Mouse (Mus musculus) hindbrain, postnatal 0 days (tissue): ENCODE measurements at regions not wholly inside any gene's neighbourhood (a gene's known extent, or its start where the extent isn't known, plus 50 kb on each side); places are given as distances from the start of the nearest gene placed in this dataset.
A peak's percentile ranks its signal among the peaks of the same experiment; 100 is the strongest.

Experiments
- ATAC-seq: fragments of 200-750 bp; cut with Nextera tagmentation; 2 replicates; pipeline ENCODE4 v1.8.0; 2017; ENCODE audit warnings: mild to moderate bottlenecking, moderate TSS enrichment, moderate library complexity
- DNase-seq: peaks from one replicate; pipeline ENCODE4 v3.0.0-alpha.2; 2015; ENCODE audit warnings: low spot score
- H3K27ac ChIP-seq: fragments of 300-500 bp; sonication (generic); 2 replicates; pipeline ENCODE4 v1.5.1; 2014; ENCODE audit warnings: mild to moderate bottlenecking
- H3K27me3 ChIP-seq: fragments of 300-500 bp; sonication (generic); 2 replicates; pipeline ENCODE4 v1.6.1; 2014; ENCODE audit warnings: low read length, mixed read lengths; ENCODE audit not compliant: insufficient read depth
- H3K36me3 ChIP-seq: fragments of 300-500 bp; sonication (generic); 2 replicates; pipeline ENCODE4 v1.6.1; 2014; ENCODE audit warnings: low read length, mixed read lengths; ENCODE audit not compliant: insufficient read depth
- H3K4me1 ChIP-seq: fragments of 300-500 bp; sonication (generic); 2 replicates; pipeline ENCODE4 v1.6.1; 2014; ENCODE audit warnings: antibody characterized with exemption, low read length, mixed read lengths; ENCODE audit not compliant: insufficient read depth
- H3K4me2 ChIP-seq: fragments of 300-500 bp; sonication (generic); 2 replicates; pipeline ENCODE4 v1.6.1; 2014; ENCODE audit warnings: low read depth, mild to moderate bottlenecking, low read length, moderate library complexity, mixed read lengths
- H3K4me3 ChIP-seq: fragments of 300-500 bp; sonication (generic); 2 replicates; pipeline ENCODE4 v1.5.1; 2014; ENCODE audit warnings: low read length
- H3K9ac ChIP-seq: fragments of 300-500 bp; sonication (generic); replicated peaks from 2 replicates; pipeline ENCODE4 v1.6.1; 2014; ENCODE audit warnings: mild to moderate bottlenecking, low read length, moderate library complexity, mixed read lengths
- H3K9me3 ChIP-seq: fragments of 300-500 bp; sonication (generic); 2 replicates; pipeline ENCODE4 v1.6.1; 2016; ENCODE audit warnings: low read length, mixed read lengths
- CTCF ChIP-seq: IDR thresholded peaks from 2 replicates; pipeline ENCODE4 v1.5.1; 2016; ENCODE audit warnings: antibody characterized with exemption, control low read depth, low read depth
- WGBS: fragments of 180-500 bp; shearing (Covaris S2); extraction: QIAGEN DNeasy Blood & Tissue Kit; methylation state at CpG from one replicate; pipeline ENCODE4 v1.1.7; 2014; 5-methylcytosine and 5-hydroxymethylcytosine counted together

GRCm38 (mm10) chr9:25951144-25951543, 469.8 kb downstream of the Eepd1 start:
- no peaks in the 10 kb centered on the region for H3K27me3 ChIP-seq
- TF ChIP-seq CTCF = no peak
- H3K9me3 ChIP-seq = no peaks in the 10 kb centered on the region
- DNase-seq = no peak
- 79% methylated on average over 3 of the region's 3 CpGs for WGBS
- no peak for ATAC-seq
- no peak overlapping the region for H3K9ac ChIP-seq
- no peaks in the 10 kb centered on the region for H3K36me3 ChIP-seq
- H3K4me2 ChIP-seq = no peak overlapping the region
- H3K4me1 ChIP-seq = no peaks in the 10 kb centered on the region
- H3K27ac ChIP-seq = no peak overlapping the region
- no peak overlapping the region for H3K4me3 ChIP-seq

DNA sequence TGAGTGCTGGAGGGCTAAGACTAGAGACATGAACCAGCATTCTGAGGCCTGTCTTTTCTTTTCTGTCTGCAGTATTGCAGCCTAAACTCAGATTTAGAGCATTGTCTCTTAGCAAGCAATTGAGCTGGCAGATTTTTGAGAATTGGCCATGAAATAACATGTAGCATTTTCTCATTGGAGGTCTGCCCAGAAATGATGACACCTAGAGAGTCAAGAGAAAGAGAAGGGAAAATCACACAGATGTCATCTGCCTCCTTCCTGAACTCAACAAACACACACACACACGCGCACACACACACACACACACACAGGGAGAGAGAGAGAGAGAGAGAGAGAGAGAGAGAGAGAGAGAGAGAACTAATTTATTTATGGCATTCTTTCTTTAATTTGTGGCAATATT, 477.7 kb downstream of the Eepd1 start:
- Histone ChIP-seq H3K4me1 (no peaks in the 10 kb centered on the region), H3K9ac (no peak overlapping the region), H3K36me3 (no peaks in the 10 kb centered on the region), H3K9me3 (no peaks in the 10 kb centered on the region), H3K4me2 (no peak overlapping the region), H3K27me3 (no peaks in the 10 kb centered on the region), H3K4me3 (no peak overlapping the region), H3K27ac (no peak overlapping the region)
- WGBS = 78% methylated on average over 2 of the region's 2 CpGs
- no peak for TF ChIP-seq CTCF
- DNase-seq = peak; percentile 66
- no peak for ATAC-seq

- DNase-seq (no peak), ATAC-seq (no peak)
- no peak overlapping the region for H3K4me2 ChIP-seq
- H3K27ac ChIP-seq = no peak overlapping the region
- H3K9ac ChIP-seq = no peak overlapping the region
- H3K27me3 ChIP-seq = no peaks in the 10 kb centered on the region
- TF ChIP-seq CTCF = no peak
- no peaks in the 10 kb centered on the region for H3K9me3 ChIP-seq
- H3K36me3 ChIP-seq = no peaks in the 10 kb centered on the region
- no peak overlapping the region for H3K4me3 ChIP-seq
- no peaks in the 10 kb centered on the region for H3K4me1 ChIP-seq
- 96% methylated on average over 1 of the region's 1 CpGs for WGBS
Measured at GRCm38 (mm10) chr9:25985450-25985849, 504.1 kb downstream of the Eepd1 start.

DNA sequence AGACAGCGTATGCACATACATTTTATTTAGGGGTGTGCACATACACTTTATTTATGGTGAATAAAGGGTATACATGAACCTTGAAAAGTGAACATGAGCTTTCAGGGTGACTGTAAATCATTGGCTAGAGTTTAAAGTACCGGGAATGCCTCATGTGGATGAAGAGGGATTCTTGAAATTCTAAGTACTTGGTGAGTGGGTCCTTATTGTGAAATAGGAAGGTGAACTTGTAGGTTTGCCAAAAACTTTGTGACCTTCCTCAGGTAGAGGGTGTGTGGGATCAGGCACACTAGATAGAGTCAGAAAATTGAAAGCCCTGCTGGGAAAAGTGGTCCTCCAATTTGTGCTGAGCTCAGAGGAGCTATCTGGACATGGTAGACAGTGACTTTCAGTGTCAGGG, 504.6 kb downstream of the Eepd1 start:
- DNase-seq (no peak), ATAC-seq (no peak)
- no peak overlapping the region for H3K27ac ChIP-seq
- no peak overlapping the region for H3K9ac ChIP-seq
- H3K4me1 ChIP-seq = no peaks in the 10 kb centered on the region
- no peaks in the 10 kb centered on the region for H3K36me3 ChIP-seq
- no peak for TF ChIP-seq CTCF
- no peak overlapping the region for H3K4me2 ChIP-seq
- WGBS = 92% methylated on average over 2 of the region's 2 CpGs
- H3K9me3 ChIP-seq = no peaks in the 10 kb centered on the region
- H3K4me3 ChIP-seq = no peak overlapping the region
- H3K27me3 ChIP-seq = no peaks in the 10 kb centered on the region

DNA sequence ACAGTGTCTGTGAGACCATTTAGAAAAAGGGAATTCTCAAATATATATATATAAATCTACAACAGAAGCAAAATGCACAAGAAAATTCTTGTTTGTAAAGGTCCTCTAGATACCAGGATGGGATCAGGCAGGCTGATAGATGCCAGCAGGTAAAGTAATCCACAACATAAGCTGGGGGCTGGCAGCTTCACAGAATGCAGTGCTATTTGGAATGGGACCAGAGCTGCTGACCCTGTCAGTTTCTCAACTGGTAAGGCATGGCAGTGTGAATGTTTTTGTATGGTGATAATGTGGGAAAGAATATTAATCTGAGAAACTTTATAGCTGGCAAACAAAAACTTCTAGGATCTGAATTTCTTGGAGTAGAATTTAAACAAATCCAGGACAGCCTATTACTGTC, 520.5 kb downstream of the Eepd1 start:
- no peak for TF ChIP-seq CTCF
- H3K9ac ChIP-seq = no peak overlapping the region
- H3K36me3 ChIP-seq = no peaks in the 10 kb centered on the region
- H3K4me2 ChIP-seq = no peak overlapping the region
- DNase-seq (peak; percentile 25), ATAC-seq (no peak)
- H3K4me1 ChIP-seq = no peaks in the 10 kb centered on the region
- no peak overlapping the region for H3K4me3 ChIP-seq
- no peak overlapping the region for H3K27ac ChIP-seq
- no peaks in the 10 kb centered on the region for H3K9me3 ChIP-seq
- H3K27me3 ChIP-seq = no peaks in the 10 kb centered on the region
